Mouse (Mus musculus): ENCODE measurements around the gene Ttc7b. TPM values are rescaled to one million over a fixed set of nuclear protein-coding genes. Genes with fewer than 3 reads are reported as not detected.

The Ttc7b gene
- total and polyA plus RNA-seq, 3 experiments, result 11.7 to 23.7 TPM; not detected in 1

GRCm38 (mm10) chr12:100405512-100406030 lies 115.1 kb downstream of the Ttc7b start:
- Histone ChIP-seq H3K27ac (ENCODE audit: control insufficient read depth, low read depth, low read length) (no peak overlapping the region), H3K79me2 (ENCODE audit: control insufficient read depth, insufficient read depth, low read length, poor library complexity) (no peaks in the 10 kb centered on the region), H3K27me3 (ENCODE audit: control insufficient read depth in 1 of 2, insufficient read depth in 2 of 2, low read length in 2 of 2) (no peaks in the 10 kb centered on the region), H3K9ac (ENCODE audit: control insufficient read depth, low read depth, low read length, poor library complexity, severe bottlenecking) (no peak overlapping the region), H3K4me1 (ENCODE audit: control insufficient read depth in 1 of 2, insufficient read depth in 2 of 2, low read length in 2 of 2) (no peaks in the 10 kb centered on the region), H3K36me3 (ENCODE audit: control insufficient read depth in 1 of 2, insufficient read depth in 2 of 2, low read length in 2 of 2) (no peaks in the 10 kb centered on the region), H3K9me3 (replicated peaks; ENCODE audit: insufficient read depth, low read length) (no peaks in the 10 kb centered on the region), H3K4me3 (ENCODE audit: control insufficient read depth in 1 of 2, insufficient read depth in 1 of 2, low read depth in 2 of 2, low read length in 2 of 2) (no peak overlapping the region)
- DNase-seq (ENCODE audit: low read depth, low spot score), result no peak
- TF ChIP-seq ZNF384 (IDR thresholded peaks at IDR 0.05; ENCODE audit: low read depth, low read length), result no peak
- no peak for TF ChIP-seq ZC3H11A (IDR thresholded peaks at IDR 0.05; ENCODE audit: low read depth, low read length)
- no peak for TF ChIP-seq UBTF (IDR thresholded peaks at IDR 0.05; ENCODE audit: borderline replicate concordance, insufficient read depth, low read depth, low read length)
- TF ChIP-seq CHD1 (IDR thresholded peaks at IDR 0.05; ENCODE audit: low read depth, low read length), result no peak
- TF ChIP-seq MYC (IDR thresholded peaks at IDR 0.05; ENCODE audit: low read depth, low read length), result no peak
- no peak for TF ChIP-seq KAT2A (conservative IDR thresholded peaks at IDR 0.05; ENCODE audit: low read depth, low read length)
- TF ChIP-seq NELFE (IDR thresholded peaks at IDR 0.05; ENCODE audit: low read depth, low read length), result no peak
- TF ChIP-seq MAFK (IDR thresholded peaks at IDR 0.05; ENCODE audit: borderline replicate concordance, low read depth, low read length), result no peak
- no peak for TF ChIP-seq USF2 (IDR thresholded peaks at IDR 0.05; ENCODE audit: borderline replicate concordance in 1 of 2, insufficient read depth in 1 of 2, low read depth in 1 of 2, low read length in 2 of 2)
- no peak for TF ChIP-seq JUND (IDR thresholded peaks at IDR 0.05; ENCODE audit: low read depth, low read length)
- TF ChIP-seq TAL1 (IDR thresholded peaks at IDR 0.05; ENCODE audit: low read length), result no peak
- no peak for TF ChIP-seq TCF12 (IDR thresholded peaks at IDR 0.05; ENCODE audit: low read depth, low read length)
- TF ChIP-seq TBP (IDR thresholded peaks at IDR 0.05; ENCODE audit: low read depth, low read length), result no peak
- no peak for TF ChIP-seq MXI1 (IDR thresholded peaks at IDR 0.05; ENCODE audit: low read depth, low read length)
- no peak for TF ChIP-seq RAD21 (IDR thresholded peaks at IDR 0.05; ENCODE audit: low read depth, low read length)
- TF ChIP-seq POLR2AphosphoS5 (IDR thresholded peaks at IDR 0.05; ENCODE audit: borderline replicate concordance, low read depth, low read length), result no peak
- no peak for TF ChIP-seq POLR2A (IDR thresholded peaks at IDR 0.05; ENCODE audit: control insufficient read depth in 1 of 2, insufficient read depth in 1 of 2, low read depth in 1 of 2, low read length in 2 of 2, poor library complexity in 1 of 2)
- TF ChIP-seq E2F4 (IDR thresholded peaks at IDR 0.05; ENCODE audit: borderline replicate concordance, low read depth, low read length), result no peak
- TF ChIP-seq MEF2A (IDR thresholded peaks at IDR 0.05; ENCODE audit: extremely low read depth, insufficient replicate concordance, low read depth, low read length, poor library complexity, severe bottlenecking), result no peak
- TF ChIP-seq ZMIZ1 (IDR thresholded peaks at IDR 0.05; ENCODE audit: low read depth, low read length), result no peak

- H3K9me3 ChIP-seq (replicated peaks; ENCODE audit: insufficient read depth, low read length), result no peaks in the 10 kb centered on the region
- TF ChIP-seq MAZ (IDR thresholded peaks at IDR 0.05; ENCODE audit: low read depth, low read length), result no peak
- TF ChIP-seq MAFK (IDR thresholded peaks at IDR 0.05; ENCODE audit: borderline replicate concordance, low read depth, low read length), result no peak
- TF ChIP-seq JUND (IDR thresholded peaks at IDR 0.05; ENCODE audit: low read depth, low read length), result no peak
- no peak for TF ChIP-seq RCOR1 (IDR thresholded peaks at IDR 0.05; ENCODE audit: low read depth, low read length)
- no peak for TF ChIP-seq SMC3 (IDR thresholded peaks at IDR 0.05; ENCODE audit: low read depth, low read length)
- TF ChIP-seq POLR2AphosphoS2 (IDR thresholded peaks at IDR 0.05; ENCODE audit: low read length), result no peak
- no peak for TF ChIP-seq ZMIZ1 (IDR thresholded peaks at IDR 0.05; ENCODE audit: low read depth, low read length)
- TF ChIP-seq MEF2A (IDR thresholded peaks at IDR 0.05; ENCODE audit: extremely low read depth, insufficient replicate concordance, low read depth, low read length, poor library complexity, severe bottlenecking), result no peak
- no peak for TF ChIP-seq ZNF384 (IDR thresholded peaks at IDR 0.05; ENCODE audit: low read depth, low read length)
- no peak for TF ChIP-seq RAD21 (IDR thresholded peaks at IDR 0.05; ENCODE audit: low read depth, low read length)
- no peak for TF ChIP-seq ELF1 (IDR thresholded peaks at IDR 0.05; ENCODE audit: low read depth, low read length)
- no peak for TF ChIP-seq ZKSCAN1 (IDR thresholded peaks at IDR 0.05; ENCODE audit: low read depth, low read length)
- TF ChIP-seq E2F4 (IDR thresholded peaks at IDR 0.05; ENCODE audit: borderline replicate concordance, low read depth, low read length), result no peak
- TF ChIP-seq TCF12 (IDR thresholded peaks at IDR 0.05; ENCODE audit: low read depth, low read length), result no peak
- TF ChIP-seq POLR2AphosphoS5 (IDR thresholded peaks at IDR 0.05; ENCODE audit: borderline replicate concordance, low read depth, low read length), result no peak
- no peaks in the 10 kb centered on the region for H3K79me2 ChIP-seq (ENCODE audit: control insufficient read depth, insufficient read depth, low read length, poor library complexity)
- no peaks in the 10 kb centered on the region for H3K4me1 ChIP-seq (ENCODE audit: control insufficient read depth in 1 of 2, insufficient read depth in 2 of 2, low read length in 2 of 2)
- no peak overlapping the region for H3K27ac ChIP-seq (ENCODE audit: control insufficient read depth, low read depth, low read length)
- no peaks in the 10 kb centered on the region for H3K36me3 ChIP-seq (ENCODE audit: control insufficient read depth in 1 of 2, insufficient read depth in 2 of 2, low read length in 2 of 2)
- no peak overlapping the region for H3K4me3 ChIP-seq (ENCODE audit: control insufficient read depth in 1 of 2, insufficient read depth in 1 of 2, low read depth in 2 of 2, low read length in 2 of 2)
- H3K27me3 ChIP-seq (ENCODE audit: control insufficient read depth in 1 of 2, insufficient read depth in 2 of 2, low read length in 2 of 2), result no peaks in the 10 kb centered on the region
- no peak overlapping the region for H3K9ac ChIP-seq (ENCODE audit: control insufficient read depth, low read depth, low read length, poor library complexity, severe bottlenecking)
- DNase-seq (ENCODE audit: low read depth, low spot score), result no peak
These were observed 116.2 kb downstream of the Ttc7b start for GRCm38 (mm10) chr12:100404430-100404829.
